Mouse (Mus musculus) liver, embryonic 14.5 days (tissue): ENCODE data around the gene Krtap5-4. TPM values are rescaled to one million over a fixed set of nuclear protein-coding genes. Genes with fewer than 3 reads are reported as not detected.
"Not testable (repeated sequence)": the region's sequence is repeated elsewhere in the genome, so short reads cannot be mapped to it uniquely, and the experiment has no call there.

Experiments used
- ATAC-seq: fragments of 200-750 bp; cut with Nextera tagmentation; 2 replicates; pipeline ENCODE4 v1.8.0; 2017; ENCODE audit warnings: moderate number of reproducible peaks, mild to moderate bottlenecking, moderate library complexity; ENCODE audit not compliant: insufficient read depth
- DNase-seq, 3 experiments: peaks; one replicate each; pipeline ENCODE4 v3.0.0-alpha.2; 2012 to 2013; ENCODE audit warnings: low read depth in 3 of 3, low spot score in 3 of 3
- H3K27ac ChIP-seq: fragments of 300-500 bp; sonication (generic); 2 replicates; pipeline ENCODE4 v1.5.1; 2014; ENCODE audit warnings: moderate library complexity, mild to moderate bottlenecking, control low read depth, inconsistent platforms
- H3K27me3 ChIP-seq: fragments of 300-500 bp; sonication (generic); 2 replicates; pipeline ENCODE4 v1.6.1; 2014; ENCODE audit warnings: mild to moderate bottlenecking, low read length, moderate library complexity; ENCODE audit not compliant: control insufficient read depth, insufficient read depth
- H3K36me3 ChIP-seq: fragments of 300-500 bp; sonication (generic); replicated peaks from 2 replicates; pipeline ENCODE4 v1.6.1; 2014; ENCODE audit warnings: low read depth; ENCODE audit not compliant: control insufficient read depth, insufficient read depth
- H3K4me1 ChIP-seq, 2 experiments: fragments of 200-500 bp in 1 of 2; fragments of 300-500 bp in 1 of 2; sonication (generic) in 1 of 2; replicated peaks; 2 replicates each; pipeline ENCODE4 v1.6.1; 2012 to 2014; ENCODE audit warnings: antibody characterized with exemption in 1 of 2, inconsistent platforms in 1 of 2, low read length in 1 of 2; ENCODE audit not compliant: control insufficient read depth in 2 of 2, insufficient read depth in 2 of 2
- H3K4me2 ChIP-seq: fragments of 300-500 bp; sonication (generic); 2 replicates; pipeline ENCODE4 v1.6.1; 2014; ENCODE audit warnings: low read depth, mild to moderate bottlenecking, control low read depth, moderate library complexity
- H3K4me3 ChIP-seq, 2 experiments: fragments of 200-500 bp in 1 of 2; fragments of 300-500 bp in 1 of 2; sonication (generic) in 1 of 2; 2 replicates each; pipeline ENCODE4 v1.5.1; 2012 to 2014; ENCODE audit warnings: low read depth in 2 of 2, low read length in 2 of 2, mild to moderate bottlenecking in 2 of 2, control low read depth in 1 of 2, inconsistent platforms in 1 of 2, moderate library complexity in 1 of 2; ENCODE audit not compliant: insufficient read depth in 1 of 2
- H3K9ac ChIP-seq: fragments of 300-500 bp; sonication (generic); replicated peaks from 2 replicates; pipeline ENCODE4 v1.6.1; 2014; ENCODE audit warnings: mild to moderate bottlenecking, control low read depth, moderate library complexity
- H3K9me3 ChIP-seq: fragments of 300-500 bp; sonication (generic); 2 replicates; pipeline ENCODE4 v1.6.1; 2016; ENCODE audit warnings: low read length, mixed read lengths; ENCODE audit not compliant: control insufficient read depth
- CTCF ChIP-seq: IDR thresholded peaks from 2 replicates; pipeline ENCODE4 v1.5.1; 2016; ENCODE audit warnings: antibody characterized with exemption, low read depth, control low read depth
- EP300 ChIP-seq: IDR thresholded peaks from 2 replicates; pipeline ENCODE4 v1.6.1; 2016; ENCODE audit warnings: antibody characterized with exemption, low read depth
- WGBS: fragments of 180-500 bp; shearing (Covaris S2); extraction: QIAGEN DNeasy Blood & Tissue Kit; methylation state at CpG from one replicate; pipeline ENCODE4 v1.1.7; 2014; ENCODE audit not compliant: insufficient replicate concordance; 5-methylcytosine and 5-hydroxymethylcytosine counted together
- polyA plus RNA-seq, 2 experiments: library from polyadenylated mRNA; depleted of rRNA in 1 of 2; stranded (reverse) in 1 of 2; unstranded in 1 of 2; fragments of >200 nt; fragmentation: Nextera tagmentation in 1 of 2; extraction: Ambion mirVana in 1 of 2; gene quantifications; 2 replicates each; pipeline versions ENCODE4 v1.2.1 to v1.2.3; 2012 to 2014

Krtap5-4 gene
- polyA plus RNA-seq, 2 experiments: not detected

DNA sequence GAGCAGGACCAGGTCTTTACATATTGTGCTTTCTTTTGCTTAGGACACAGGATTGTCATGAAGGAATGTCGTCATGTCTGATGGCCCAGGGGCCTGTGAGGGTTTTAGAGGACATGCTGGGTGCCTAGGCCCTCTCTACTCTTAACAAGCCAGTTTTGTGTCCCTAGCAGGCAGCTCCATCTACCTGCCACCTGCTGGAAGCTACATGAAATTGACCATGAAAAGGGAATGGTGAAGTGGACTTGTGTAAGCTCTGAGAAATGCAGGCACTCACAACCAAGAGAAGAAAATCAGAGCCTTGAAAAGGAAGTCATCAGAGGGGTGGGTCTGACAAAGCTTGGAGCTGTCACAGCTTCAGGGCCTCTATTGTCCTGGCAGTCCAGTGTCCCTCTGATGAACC is 24.1 kb upstream of the Krtap5-4 start:
- H3K4me1 ChIP-seq, H3K4me3 ChIP-seq, H3K9ac ChIP-seq, H3K36me3 ChIP-seq, H3K4me2 ChIP-seq, ATAC-seq, DNase-seq, H3K27ac ChIP-seq, H3K9me3 ChIP-seq: not testable (repeated sequence)
- H3K27me3 ChIP-seq: peaks cover 19% of the 10 kb centered on the region
- 38% methylated on average over 1 of the region's 1 CpGs for WGBS
- TF ChIP-seq CTCF: 0 out of 2 replicates have a peak, but pooled peaks have one; percentile 11

- H3K4me3 ChIP-seq, H3K4me1 ChIP-seq, H3K4me2 ChIP-seq, H3K9me3 ChIP-seq, H3K9ac ChIP-seq, H3K36me3 ChIP-seq, DNase-seq, ATAC-seq, H3K27ac ChIP-seq: not testable (repeated sequence)
- WGBS: 29% methylated on average over 2 of the region's 2 CpGs
- H3K27me3 ChIP-seq: peaks cover 22% of the 10 kb centered on the region
Measured at GRCm38 (mm10) chr7:142282847-142283246, 20.5 kb upstream of the Krtap5-4 start.

DNA sequence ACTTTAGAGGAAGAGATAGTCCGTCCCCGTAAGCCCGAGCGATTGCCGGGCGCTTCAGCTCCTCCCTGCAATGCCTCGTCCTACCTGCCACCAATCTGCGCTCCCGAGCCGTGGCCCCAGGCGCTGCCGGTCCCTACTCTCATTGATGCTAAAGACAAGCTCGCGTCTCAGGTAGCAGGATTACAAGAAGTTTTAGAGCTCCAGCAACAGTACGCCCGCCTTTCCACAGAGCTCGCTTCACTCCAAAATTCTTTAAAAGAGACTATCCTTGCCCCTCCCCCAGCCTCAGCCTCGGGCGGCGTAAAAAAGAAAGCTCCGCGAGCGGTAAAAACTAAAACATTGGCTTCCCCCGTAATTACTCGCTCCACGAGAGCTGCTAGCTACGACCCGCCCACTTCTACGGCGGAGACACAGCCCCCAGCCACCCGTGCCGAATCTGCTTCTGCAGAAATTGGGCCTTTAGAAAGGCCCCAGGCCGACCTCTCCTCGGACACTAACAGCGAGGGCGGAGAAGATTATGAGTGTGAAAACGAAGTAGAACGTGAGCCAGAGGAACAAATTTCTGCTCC is 19.2 kb upstream of the Krtap5-4 start:
- no peak for TF ChIP-seq EP300
- TF ChIP-seq CTCF: 0 out of 2 replicates have a peak, but pooled peaks have one; percentile 32
- no peaks in the 10 kb centered on the region for H3K36me3 ChIP-seq
- peak overlapping the region; percentile 50 for H3K9ac ChIP-seq
- H3K27ac ChIP-seq: no peak overlapping the region
- H3K4me3 ChIP-seq: peak overlapping the region; percentile 52 to 74
- peak overlapping the region; percentile 70 for H3K4me2 ChIP-seq
- ATAC-seq: no peak
- WGBS: under 1% methylated on average over 38 of the region's 38 CpGs
- H3K27me3 ChIP-seq: peaks cover 22% of the 10 kb centered on the region
- no peaks in the 10 kb centered on the region; a peak in 1 of 4 replicates for H3K4me1 ChIP-seq
- no peak for DNase-seq
- H3K9me3 ChIP-seq: no peaks in the 10 kb centered on the region

DNA sequence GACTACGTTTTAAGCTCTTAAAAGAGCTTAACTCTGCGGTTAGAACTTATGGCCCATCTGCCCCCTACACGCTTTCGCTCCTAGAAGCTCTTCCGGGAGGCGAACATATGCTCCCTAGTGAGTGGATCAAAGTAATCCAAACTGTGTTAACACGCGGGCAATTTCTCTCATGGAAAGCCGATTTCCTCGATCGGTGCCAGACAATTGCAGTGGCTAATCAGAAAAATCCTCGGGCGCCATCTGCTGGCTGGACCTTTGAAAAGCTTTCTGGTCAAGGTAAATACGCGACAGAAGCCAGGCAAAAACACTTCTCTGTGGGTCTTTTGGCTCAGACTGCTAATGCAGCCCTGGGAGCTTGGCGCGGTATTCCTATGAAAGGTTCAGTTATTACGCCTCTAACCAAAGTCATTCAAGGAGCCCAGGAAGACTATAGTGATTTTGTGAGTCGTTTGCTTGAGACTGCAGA is 18.7 kb upstream of the Krtap5-4 start:
- no peaks in the 10 kb centered on the region; a peak in 1 of 4 replicates for H3K4me1 ChIP-seq
- DNase-seq (peak; percentile 51 to 63 (median 59)), ATAC-seq (peak; percentile 35; the same call in 1 of the 2 replicates)
- peak overlapping the region; percentile 70 for H3K4me2 ChIP-seq
- H3K27me3 ChIP-seq: peaks cover 22% of the 10 kb centered on the region
- TF ChIP-seq CTCF: peak; percentile 75
- TF ChIP-seq EP300: no peak
- 0% methylated on average over 19 of the region's 19 CpGs for WGBS
- no peaks in the 10 kb centered on the region for H3K36me3 ChIP-seq
- H3K9me3 ChIP-seq: no peaks in the 10 kb centered on the region
- H3K9ac ChIP-seq: peak overlapping the region; percentile 50
- no peak overlapping the region for H3K27ac ChIP-seq
- peak overlapping the region; percentile 52 to 74 for H3K4me3 ChIP-seq

GRCm38 (mm10) chr7:142285130-142285835 is 18.1 kb upstream of the Krtap5-4 start:
- no peak overlapping the region for H3K9ac ChIP-seq
- no peaks in the 10 kb centered on the region for H3K9me3 ChIP-seq
- no peaks in the 10 kb centered on the region; a peak in 1 of 4 replicates for H3K4me1 ChIP-seq
- ATAC-seq (no peak), DNase-seq (no peak)
- no peak overlapping the region for H3K27ac ChIP-seq
- H3K4me3 ChIP-seq: no peak overlapping the region
- peak overlapping the region; percentile 70 for H3K4me2 ChIP-seq
- peaks cover 22% of the 10 kb centered on the region for H3K27me3 ChIP-seq
- WGBS: 23% methylated on average over 23 of the region's 23 CpGs
- H3K36me3 ChIP-seq: no peaks in the 10 kb centered on the region
- TF ChIP-seq EP300: no peak

- ATAC-seq, DNase-seq, H3K4me2 ChIP-seq, H3K4me1 ChIP-seq, H3K9ac ChIP-seq, H3K4me3 ChIP-seq, H3K36me3 ChIP-seq, H3K27ac ChIP-seq, H3K9me3 ChIP-seq: not testable (repeated sequence)
- 58% methylated on average over 9 of the region's 9 CpGs for WGBS
- H3K27me3 ChIP-seq: peaks cover 22% of the 10 kb centered on the region
Measured at GRCm38 (mm10) chr7:142285910-142286612, 17.3 kb upstream of the Krtap5-4 start.
